Mouse (Mus musculus) cortical plate, adult 2 months (tissue): ENCODE measurements at regions not wholly inside any gene's neighbourhood (a gene's known extent, or its start where the extent isn't known, plus 50 kb on each side); places are given as distances from the start of the nearest gene placed in this dataset.

Experiments used
- CTCF ChIP-seq: fragments of 200-500 bp; IDR thresholded peaks from 2 replicates; pipeline ENCODE4 v1.5.1; 2011; ENCODE audit warnings: mild to moderate bottlenecking, control low read depth, low read length; ENCODE audit not compliant: insufficient read depth; ENCODE audit errors: extremely low read depth
- POLR2A ChIP-seq: fragments of 200-500 bp; IDR thresholded peaks from 2 replicates; pipeline ENCODE4 v1.6.1; 2011; ENCODE audit warnings: mild to moderate bottlenecking, low read length, control low read depth; ENCODE audit not compliant: insufficient read depth; ENCODE audit errors: extremely low read depth

DNA sequence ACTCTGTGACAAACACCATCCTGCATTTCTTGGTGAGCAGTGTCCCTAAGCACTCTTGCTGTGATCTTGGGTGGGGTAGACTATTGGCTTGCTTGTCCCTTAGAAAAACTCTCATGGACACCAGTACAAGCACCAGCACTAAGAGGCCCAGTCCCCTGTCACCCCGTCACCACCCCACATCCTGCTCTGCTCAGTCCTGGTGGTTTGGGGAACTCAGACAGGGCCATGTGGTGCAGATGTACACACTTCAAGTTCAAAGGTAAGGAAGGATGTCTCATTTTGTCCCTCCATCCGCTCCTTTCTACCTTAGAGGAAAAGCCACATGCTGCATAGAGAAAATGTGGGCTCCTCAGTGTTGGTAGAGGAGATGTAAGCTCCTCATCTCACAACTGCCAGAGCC is 426.1 kb upstream of the Zmiz1 start:
- TF ChIP-seq CTCF = no peak
- no peak for TF ChIP-seq POLR2A
